Mouse (Mus musculus) embryonic facial prominence, embryonic 14.5 days (tissue): Measurements from ENCODE around the gene Sp6. TPM values are rescaled to one million over a fixed set of nuclear protein-coding genes. Genes with fewer than 3 reads are reported as not detected.
A peak's percentile ranks its signal among the peaks of the same experiment; 100 is the strongest.

Experiments
- ATAC-seq: fragments of 200-750 bp; cut with Nextera tagmentation; 2 replicates; pipeline ENCODE4 v1.8.0; 2017; ENCODE audit warnings: low read depth, moderate number of reproducible peaks, moderate TSS enrichment
- DNase-seq: peaks from one replicate; pipeline ENCODE4 v3.0.0-alpha.2; 2015; ENCODE audit warnings: low spot score
- H3K27ac ChIP-seq: fragments of 300-500 bp; sonication (generic); replicated peaks from 2 replicates; pipeline ENCODE4 v1.5.1; 2014; ENCODE audit warnings: low read depth, mild to moderate bottlenecking, low read length, moderate library complexity
- H3K27me3 ChIP-seq: fragments of 300-500 bp; sonication (generic); replicated peaks from 2 replicates; pipeline ENCODE4 v1.6.1; 2014; ENCODE audit warnings: low read length; ENCODE audit not compliant: control insufficient read depth, insufficient read depth
- H3K36me3 ChIP-seq: fragments of 300-500 bp; sonication (generic); 2 replicates; pipeline ENCODE4 v1.6.1; 2014; ENCODE audit warnings: low read length, mixed read lengths; ENCODE audit not compliant: control insufficient read depth, insufficient read depth
- H3K4me1 ChIP-seq: fragments of 300-500 bp; sonication (generic); 2 replicates; pipeline ENCODE4 v1.6.1; 2014; ENCODE audit warnings: antibody characterized with exemption, low read length; ENCODE audit not compliant: control insufficient read depth, insufficient read depth
- H3K4me2 ChIP-seq: fragments of 300-500 bp; sonication (generic); 2 replicates; pipeline ENCODE4 v1.6.1; 2014; ENCODE audit warnings: low read depth, mild to moderate bottlenecking, low read length, moderate library complexity, mixed read lengths
- H3K4me3 ChIP-seq: fragments of 300-500 bp; sonication (generic); 2 replicates; pipeline ENCODE4 v1.5.1; 2014; ENCODE audit warnings: low read depth, mild to moderate bottlenecking, low read length
- H3K9ac ChIP-seq: fragments of 300-500 bp; sonication (generic); 2 replicates; pipeline ENCODE4 v1.6.1; 2014; ENCODE audit warnings: low read depth, mild to moderate bottlenecking, low read length, moderate library complexity, mixed read lengths
- H3K9me3 ChIP-seq: fragments of 300-500 bp; sonication (generic); 2 replicates; pipeline ENCODE4 v1.6.1; 2016; ENCODE audit warnings: low read length; ENCODE audit not compliant: control insufficient read depth
- WGBS: fragments of 180-500 bp; shearing (Covaris S2); extraction: QIAGEN DNeasy Blood & Tissue Kit; methylation state at CpG from one replicate; pipeline ENCODE4 v1.1.7; 2014; 5-methylcytosine and 5-hydroxymethylcytosine counted together
- polyA plus RNA-seq: library from polyadenylated mRNA; unstranded; fragments of >200 nt; fragmentation: Nextera tagmentation; extraction: Ambion mirVana; gene quantifications from 2 replicates; pipeline ENCODE4 v1.2.1, GENCODE M21; 2014

Gene Sp6
- polyA plus RNA-seq, 1 experiment from 2014 or later: 2.1 TPM

- no peaks in the 10 kb centered on the region for H3K36me3 ChIP-seq
- H3K9me3 ChIP-seq: no peaks in the 10 kb centered on the region
- no peak overlapping the region for H3K4me2 ChIP-seq
- no peak for ATAC-seq
- no peak overlapping the region for H3K27ac ChIP-seq
- 0 out of 2 replicates have a peak, but pooled peaks cover 4% of the 10 kb centered on the region for H3K4me1 ChIP-seq
- 19% methylated on average over 5 of the region's 5 CpGs for WGBS
- H3K9ac ChIP-seq: no peak overlapping the region
- no peak overlapping the region for H3K4me3 ChIP-seq
- H3K27me3 ChIP-seq: peaks cover 27% of the 10 kb centered on the region
- no peak for DNase-seq
Measured at GRCm38 (mm10) chr11:97003170-97003569, 10.0 kb upstream of the Sp6 start.

- Histone ChIP-seq H3K4me3 (no peak overlapping the region), H3K36me3 (no peaks in the 10 kb centered on the region), H3K27me3 (peaks cover 19% of the 10 kb centered on the region), H3K9me3 (no peaks in the 10 kb centered on the region), H3K4me1 (no peaks in the 10 kb centered on the region), H3K9ac (no peak overlapping the region), H3K27ac (no peak overlapping the region), H3K4me2 (no peak overlapping the region)
- 54% methylated on average over 9 of the region's 9 CpGs for WGBS
- no peak for DNase-seq
- no peak for ATAC-seq
Measured at GRCm38 (mm10) chr11:97007093-97007794, 6.0 kb upstream of the Sp6 start.

- Histone ChIP-seq H3K9ac (no peak overlapping the region), H3K36me3 (no peaks in the 10 kb centered on the region), H3K27me3 (peaks cover 29% of the 10 kb centered on the region), H3K4me1 (no peaks in the 10 kb centered on the region), H3K4me2 (no peak overlapping the region), H3K9me3 (no peaks in the 10 kb centered on the region), H3K27ac (no peak overlapping the region), H3K4me3 (no peak overlapping the region)
- DNase-seq (no peak), ATAC-seq (no peak)
- 47% methylated on average over 8 of the region's 8 CpGs for WGBS
Measured at GRCm38 (mm10) chr11:97009198-97009790, 3.9 kb upstream of the Sp6 start.

- 0 out of 2 replicates have a peak overlapping the region, but pooled peaks have one; percentile 55 for H3K9ac ChIP-seq
- peaks cover 91% of the 10 kb centered on the region for H3K27me3 ChIP-seq
- no peak overlapping the region for H3K27ac ChIP-seq
- H3K4me1 ChIP-seq: peaks cover 7% of the 10 kb centered on the region
- no peak for DNase-seq
- H3K36me3 ChIP-seq: no peaks in the 10 kb centered on the region
- ATAC-seq: no peak
- H3K9me3 ChIP-seq: no peaks in the 10 kb centered on the region
- peak overlapping the region; percentile 41 for H3K4me3 ChIP-seq
- peak overlapping the region; percentile 56 for H3K4me2 ChIP-seq
- WGBS: under 1% methylated on average over 36 of the region's 36 CpGs
Measured at GRCm38 (mm10) chr11:97017696-97018582, 4.7 kb downstream of the Sp6 start.

GRCm38 (mm10) chr11:97018583-97019344 lies 5.6 kb downstream of the Sp6 start:
- ATAC-seq: no peak
- Histone ChIP-seq H3K9ac (peak overlapping the region; percentile 55), H3K27me3 (peaks cover 95% of the 10 kb centered on the region), H3K9me3 (no peaks in the 10 kb centered on the region), H3K4me3 (peak overlapping the region; percentile 41), H3K27ac (no peak overlapping the region), H3K36me3 (no peaks in the 10 kb centered on the region), H3K4me1 (peaks cover 7% of the 10 kb centered on the region), H3K4me2 (peak overlapping the region; percentile 56)
- no peak for DNase-seq
- WGBS: 1% methylated on average over 38 of the region's 68 CpGs

GRCm38 (mm10) chr11:97019345-97019708 lies 6.1 kb downstream of the Sp6 start:
- H3K4me1 ChIP-seq: peaks cover 7% of the 10 kb centered on the region
- H3K4me2 ChIP-seq: peak overlapping the region; percentile 56
- no peak overlapping the region for H3K9ac ChIP-seq
- ATAC-seq: no peak
- H3K36me3 ChIP-seq: no peaks in the 10 kb centered on the region
- H3K27ac ChIP-seq: no peak overlapping the region
- no peaks in the 10 kb centered on the region for H3K9me3 ChIP-seq
- no peak for DNase-seq
- H3K4me3 ChIP-seq: peak overlapping the region; percentile 41
- H3K27me3 ChIP-seq: peaks cover 95% of the 10 kb centered on the region
- 1% methylated on average over 12 of the region's 13 CpGs for WGBS

- no peak overlapping the region for H3K27ac ChIP-seq
- no peaks in the 10 kb centered on the region for H3K36me3 ChIP-seq
- peaks cover 85% of the 10 kb centered on the region for H3K27me3 ChIP-seq
- under 1% methylated on average over 17 of the region's 27 CpGs for WGBS
- peak overlapping the region; percentile 61 for H3K9ac ChIP-seq
- peak overlapping the region; percentile 88 for H3K4me2 ChIP-seq
- no peaks in the 10 kb centered on the region for H3K9me3 ChIP-seq
- ATAC-seq: no peak; the same call in 1 of the 2 replicates
- H3K4me3 ChIP-seq: peak overlapping the region; percentile 56
- DNase-seq: no peak
- H3K4me1 ChIP-seq: peaks cover 14% of the 10 kb centered on the region
Measured at GRCm38 (mm10) chr11:97021121-97021765, 8.0 kb downstream of the Sp6 start.
